Mouse (Mus musculus): Measurements from ENCODE around the gene Coq10a. TPM values are rescaled to one million over a fixed set of nuclear protein-coding genes. Genes with fewer than 3 reads are reported as not detected.

The Coq10a gene
- polyA plus RNA-seq, 2 experiments: 4.7 to 7.7 TPM

DNA sequence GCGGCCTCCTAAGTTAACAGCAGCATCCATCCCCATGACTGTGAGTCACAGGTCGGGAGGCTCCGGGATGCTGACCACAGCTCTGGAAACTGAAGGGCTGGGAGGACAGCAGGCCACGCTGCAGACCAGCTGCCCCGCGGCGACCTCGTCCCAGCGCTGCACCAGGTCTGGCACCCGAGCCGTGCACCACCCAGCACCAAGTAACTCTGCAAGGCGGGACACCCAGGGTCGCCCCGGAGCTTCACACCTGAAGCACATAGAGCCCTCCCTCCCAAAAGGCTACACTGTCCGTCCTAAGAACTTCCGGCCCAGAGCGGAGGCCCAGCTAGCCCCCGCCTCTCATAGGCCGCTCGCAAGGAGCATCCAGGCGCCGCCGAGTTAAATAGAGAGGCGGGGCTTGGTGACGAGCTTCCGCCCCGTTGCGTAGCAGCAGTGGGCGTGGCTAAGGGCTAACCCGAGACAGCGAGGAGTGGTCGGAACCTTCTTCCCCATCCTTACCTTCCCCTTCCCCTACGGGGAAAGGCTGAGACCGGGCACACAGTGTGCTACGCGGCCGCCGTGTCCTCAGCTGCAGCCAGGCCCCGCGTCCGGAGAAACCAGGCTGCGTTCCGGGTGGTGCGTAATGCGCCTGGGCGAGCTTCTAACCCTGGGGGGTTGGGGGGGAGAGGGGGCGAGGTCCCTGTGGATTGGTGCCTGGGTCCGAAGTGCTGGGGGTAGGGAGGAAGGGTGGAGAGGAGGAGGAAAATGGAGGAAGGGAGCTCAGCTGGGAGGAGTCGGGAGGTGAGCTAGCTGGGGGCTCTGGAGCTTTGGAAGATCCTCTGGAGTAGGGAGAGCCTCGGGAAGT lies 42.6 kb upstream of the Coq10a start, which contains the start of the genes Nabp2 and Rnf41:
Gene Nabp2, minus strand, starts transcription at position 282 of the 844 bp plus-strand sequence.
Gene Rnf41, plus strand, starts transcription at position 447 of the 844 bp plus-strand sequence.
- TF ChIP-seq EP300 (IDR thresholded peaks at IDR 0.05; ENCODE audit: low read depth): no peak
- TF ChIP-seq CTCF (IDR thresholded peaks at IDR 0.05; ENCODE audit: low read depth): no peak
- H3K9me3 ChIP-seq (ENCODE audit: control insufficient read depth, low read length): no peaks in the 10 kb centered on the region
- peak within 1 kb of the TSS; percentile 79 to 93 for H3K4me3 ChIP-seq (ENCODE audit: insufficient read depth in 1 of 2, low read depth in 2 of 2, low read length in 2 of 2)
- no peaks in the 10 kb centered on the region for H3K27me3 ChIP-seq (ENCODE audit: control insufficient read depth, insufficient read depth, low read length)
- H3K9ac ChIP-seq (replicated peaks): peak within 1 kb of the TSS; percentile 77
- peak within 1 kb of the TSS; percentile 79 for H3K27ac ChIP-seq
- DNase-seq (ENCODE audit: low read depth in 3 of 3, low spot score in 3 of 3) (peak; percentile 89 to 91 (median 90)), ATAC-seq (ENCODE audit: insufficient read depth) (peak; percentile 76)
- no peaks in the 10 kb centered on the region for H3K36me3 ChIP-seq (replicated peaks; ENCODE audit: control insufficient read depth, insufficient read depth, low read depth)
- peak within 1 kb of the TSS; percentile 86 for H3K4me2 ChIP-seq (ENCODE audit: low read depth)
- peaks cover 8 to 24% of the 10 kb centered on the region in 2 experiments for H3K4me1 ChIP-seq (replicated peaks; ENCODE audit: control insufficient read depth in 2 of 2, insufficient read depth in 2 of 2, low read length in 1 of 2)
- WGBS (ENCODE audit: insufficient replicate concordance): under 1% methylated on average over 50 of the region's 50 CpGs

DNA sequence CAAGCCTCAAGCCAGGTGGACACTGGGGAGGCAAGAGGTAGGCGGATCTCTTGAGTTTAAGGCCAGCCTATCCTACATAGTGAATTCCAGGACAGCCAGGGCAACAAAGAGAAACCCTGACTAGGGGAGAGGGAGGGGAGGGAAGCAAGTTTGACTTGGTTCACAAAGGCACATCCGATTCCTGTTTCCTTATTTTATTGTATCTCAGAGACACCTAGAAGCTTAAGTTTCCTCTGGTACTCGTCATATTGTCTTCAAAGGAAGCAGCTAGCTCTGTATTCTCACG lies 41.7 kb upstream of the Coq10a start:
- 32% methylated on average over 4 of the region's 4 CpGs for WGBS (ENCODE audit: insufficient replicate concordance)
- Histone ChIP-seq H3K36me3 (replicated peaks; ENCODE audit: control insufficient read depth, insufficient read depth, low read depth) (no peaks in the 10 kb centered on the region; the same call in 1 of the 2 replicates), H3K4me2 (ENCODE audit: low read depth) (peak overlapping the region; percentile 86), H3K27ac (peak overlapping the region; percentile 79), H3K27me3 (ENCODE audit: control insufficient read depth, insufficient read depth, low read length) (no peaks in the 10 kb centered on the region), H3K4me1 (replicated peaks; ENCODE audit: control insufficient read depth in 2 of 2, insufficient read depth in 2 of 2, low read length in 1 of 2) (peaks cover 8 to 24% of the 10 kb centered on the region in 2 experiments), H3K9ac (replicated peaks) (peak overlapping the region; percentile 77), H3K9me3 (ENCODE audit: control insufficient read depth, low read length) (no peaks in the 10 kb centered on the region), H3K4me3 (ENCODE audit: insufficient read depth in 1 of 2, low read depth in 2 of 2, low read length in 2 of 2) (peak overlapping the region; percentile 79 to 93)
- TF ChIP-seq CTCF (IDR thresholded peaks at IDR 0.05; ENCODE audit: low read depth): no peak
- TF ChIP-seq EP300 (IDR thresholded peaks at IDR 0.05; ENCODE audit: low read depth): no peak
- DNase-seq (ENCODE audit: low read depth in 3 of 3, low spot score in 3 of 3): no peak
- no peak for ATAC-seq (ENCODE audit: insufficient read depth)

- WGBS (ENCODE audit: insufficient replicate concordance): 6% methylated on average over 36 of the region's 36 CpGs
- ATAC-seq (ENCODE audit: insufficient read depth) (peak; percentile 85), DNase-seq (ENCODE audit: low read depth in 3 of 3, low spot score in 3 of 3) (peak; percentile 97 to 98 (median 98))
- Histone ChIP-seq H3K27me3 (ENCODE audit: control insufficient read depth, insufficient read depth, low read length) (no peaks in the 10 kb centered on the region), H3K36me3 (replicated peaks; ENCODE audit: control insufficient read depth, insufficient read depth, low read depth) (no peaks in the 10 kb centered on the region; the same call in 1 of the 2 replicates), H3K4me3 (ENCODE audit: insufficient read depth in 1 of 2, low read depth in 2 of 2, low read length in 2 of 2) (peak overlapping the region; percentile 79 to 93), H3K9me3 (ENCODE audit: control insufficient read depth, low read length) (no peaks in the 10 kb centered on the region), H3K4me2 (ENCODE audit: low read depth) (peak overlapping the region; percentile 86), H3K4me1 (replicated peaks; ENCODE audit: control insufficient read depth in 2 of 2, insufficient read depth in 2 of 2, low read length in 1 of 2) (peaks cover 8 to 24% of the 10 kb centered on the region in 2 experiments), H3K9ac (replicated peaks) (peak overlapping the region; percentile 77), H3K27ac (peak overlapping the region; percentile 79)
- TF ChIP-seq CTCF (IDR thresholded peaks at IDR 0.05; ENCODE audit: low read depth) (peak; percentile 87), EP300 (IDR thresholded peaks at IDR 0.05; ENCODE audit: low read depth) (no peak)
Measured at GRCm38 (mm10) chr10:128409692-128410559, 41.1 kb upstream of the Coq10a start.

DNA sequence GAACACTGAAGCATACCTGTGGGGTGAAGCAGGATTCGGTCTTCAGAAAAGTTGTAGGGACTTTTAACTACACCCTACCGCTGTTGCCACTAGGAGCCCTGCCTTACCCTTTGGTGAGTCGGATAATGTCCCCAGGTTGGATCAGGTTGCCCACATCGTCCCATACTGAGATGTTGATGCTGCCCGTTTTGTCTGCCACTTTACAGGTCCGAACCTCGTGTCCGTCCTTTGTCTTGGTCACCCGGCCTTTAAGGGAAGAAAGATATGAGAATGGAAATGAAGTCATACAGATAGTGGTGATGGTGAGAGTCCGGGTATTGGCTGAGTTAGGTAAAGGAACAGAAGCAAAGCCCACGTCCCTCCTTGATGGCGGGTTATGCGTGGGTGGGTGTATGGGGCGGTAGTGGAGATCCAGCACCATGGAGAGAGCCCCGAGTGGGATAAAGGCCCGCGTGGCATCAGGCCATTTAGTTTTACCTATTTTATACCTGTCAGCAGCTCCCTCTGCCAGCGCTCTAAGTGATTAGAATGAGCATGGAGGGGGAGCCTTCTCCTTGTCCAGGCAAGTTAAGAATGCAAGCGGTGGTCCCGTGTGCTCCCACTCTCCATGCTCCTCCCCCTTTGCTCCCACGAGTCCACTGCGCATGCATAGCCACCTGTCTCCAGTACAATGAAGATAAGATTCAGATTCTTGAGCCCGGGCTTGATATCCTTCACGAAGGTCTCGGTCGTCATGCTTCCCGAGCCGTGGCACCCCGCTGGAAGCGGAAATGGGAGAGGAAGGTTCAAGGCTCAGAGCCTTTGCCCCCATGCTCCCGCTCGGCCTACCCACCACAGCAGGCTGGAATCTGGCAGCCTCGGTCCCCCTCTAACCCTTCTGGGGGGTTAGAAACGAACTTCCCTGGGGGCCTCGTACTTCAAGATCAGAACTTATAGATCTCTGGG lies 40.1 kb upstream of the Coq10a start:
- DNase-seq (ENCODE audit: low read depth in 3 of 3, low spot score in 3 of 3): no peak
- Histone ChIP-seq H3K4me2 (ENCODE audit: low read depth) (peak overlapping the region; percentile 86), H3K4me3 (ENCODE audit: insufficient read depth in 1 of 2, low read depth in 2 of 2, low read length in 2 of 2) (peak overlapping the region; percentile 78 to 79), H3K4me1 (replicated peaks; ENCODE audit: control insufficient read depth in 2 of 2, insufficient read depth in 2 of 2, low read length in 1 of 2) (peaks cover 8 to 23% of the 10 kb centered on the region in 2 experiments), H3K9me3 (ENCODE audit: control insufficient read depth, low read length) (no peaks in the 10 kb centered on the region), H3K36me3 (replicated peaks; ENCODE audit: control insufficient read depth, insufficient read depth, low read depth) (no peaks in the 10 kb centered on the region; the same call in 1 of the 2 replicates), H3K27ac (peak overlapping the region; percentile 4; the same call in 1 of the 2 replicates), H3K27me3 (ENCODE audit: control insufficient read depth, insufficient read depth, low read length) (no peaks in the 10 kb centered on the region), H3K9ac (replicated peaks) (peak overlapping the region; percentile 71)
- 17% methylated on average over 35 of the region's 35 CpGs for WGBS (ENCODE audit: insufficient replicate concordance)
- no peak for ATAC-seq (ENCODE audit: insufficient read depth)
- no peak for TF ChIP-seq EP300 (IDR thresholded peaks at IDR 0.05; ENCODE audit: low read depth)
- TF ChIP-seq CTCF (IDR thresholded peaks at IDR 0.05; ENCODE audit: low read depth): no peak
